Mouse (Mus musculus) WW6 (cell line): ENCODE measurements at regions not wholly inside any gene's neighbourhood (a gene's known extent, or its start where the extent isn't known, plus 50 kb on each side); places are given as distances from the start of the nearest gene placed in this dataset.

Source experiments
- DNase-seq: peaks from one replicate; pipeline ENCODE4 v3.0.0-alpha.2; 2013; ENCODE audit warnings: low read depth, low spot score

GRCm38 (mm10) chr13:52014566-52014965 is 168.1 kb downstream of the Gadd45g start:
- DNase-seq: no peak

GRCm38 (mm10) chr13:52015066-52015465 is 168.6 kb downstream of the Gadd45g start:
- no peak for DNase-seq

GRCm38 (mm10) chr13:52015496-52015895 is 169.0 kb downstream of the Gadd45g start:
- no peak for DNase-seq

- no peak for DNase-seq
These were observed 171.2 kb downstream of the Gadd45g start for GRCm38 (mm10) chr13:52017598-52018190.

GRCm38 (mm10) chr13:52019647-52020046 is 173.2 kb downstream of the Gadd45g start:
- DNase-seq: no peak

GRCm38 (mm10) chr13:52021150-52021549 is 174.7 kb downstream of the Gadd45g start:
- no peak for DNase-seq

GRCm38 (mm10) chr13:52021828-52022227 is 175.3 kb downstream of the Gadd45g start:
- DNase-seq: no peak

GRCm38 (mm10) chr13:52022529-52022928 is 176.1 kb downstream of the Gadd45g start:
- DNase-seq: no peak

GRCm38 (mm10) chr13:52024349-52024748 is 177.9 kb downstream of the Gadd45g start:
- no peak for DNase-seq

GRCm38 (mm10) chr13:52024832-52025481 is 178.5 kb downstream of the Gadd45g start:
- no peak for DNase-seq

- DNase-seq: no peak
These were observed 179.0 kb downstream of the Gadd45g start for GRCm38 (mm10) chr13:52025482-52025848.

GRCm38 (mm10) chr13:52026291-52026690 is 179.8 kb downstream of the Gadd45g start:
- no peak for DNase-seq

GRCm38 (mm10) chr13:52029868-52030422 is 183.5 kb downstream of the Gadd45g start:
- no peak for DNase-seq

GRCm38 (mm10) chr13:52031465-52031864 is 185.0 kb downstream of the Gadd45g start:
- no peak for DNase-seq

GRCm38 (mm10) chr13:52035731-52036130 is 189.3 kb downstream of the Gadd45g start:
- DNase-seq: no peak

- DNase-seq: no peak
These were observed 189.9 kb downstream of the Gadd45g start for GRCm38 (mm10) chr13:52036351-52036750.

- DNase-seq: no peak
These were observed 190.7 kb downstream of the Gadd45g start for GRCm38 (mm10) chr13:52037218-52037617.

GRCm38 (mm10) chr13:52041467-52042421 is 195.3 kb downstream of the Gadd45g start:
- DNase-seq: no peak

GRCm38 (mm10) chr13:52042867-52043266 is 196.4 kb downstream of the Gadd45g start:
- DNase-seq: no peak

- no peak for DNase-seq
These were observed 197.4 kb downstream of the Gadd45g start for GRCm38 (mm10) chr13:52043916-52044315.

GRCm38 (mm10) chr13:52045349-52045748 is 198.9 kb downstream of the Gadd45g start:
- no peak for DNase-seq

- DNase-seq: no peak
These were observed 199.5 kb downstream of the Gadd45g start for GRCm38 (mm10) chr13:52046020-52046419.
